18 mouse cellular contexts compared by ENCODE assay signal in genomic region chr7:118858640-118859039, GRCm38 (mm10).
"Had no signal": no experiment of that assay in that cellular context is flagged by ENCODE, and none has a peak within 500 bp of the region (broad histone marks: within the 10 kb centered on the region; RNA-seq: fewer than 3 reads in every experiment).

No protein-coding gene starts in this region.

- DNase-seq: lung, adult 18-20 months; lung, embryonic 14.5 days; lung, postnatal 10 days; lung, postnatal 4 days; midbrain, embryonic 14.5 days; retina, postnatal 1 day; right cerebral cortex, adult 18-20 months; right cerebral cortex, postnatal 25 days; right cerebral cortex, postnatal 4 days; spleen, adult 18-20 months; thymus, adult 18-20 months; thymus, postnatal 14 days; thymus, postnatal 36 days had no signal

- H3K27ac ChIP-seq: midbrain, embryonic 10.5 days; midbrain, embryonic 12.5 days; neural tube, embryonic 13.5 days; neural tube, embryonic 15.5 days had no signal

- H3K36me3 ChIP-seq: midbrain, embryonic 12.5 days; neural tube, embryonic 15.5 days had no signal

- H3K27me3 ChIP-seq: midbrain, embryonic 12.5 days; neural tube, embryonic 13.5 days; neural tube, embryonic 15.5 days had no signal

- H3K4me3 ChIP-seq: midbrain, embryonic 10.5 days; midbrain, embryonic 12.5 days; myocyte; neural tube, embryonic 13.5 days; neural tube, embryonic 15.5 days had no signal
